Mouse (Mus musculus): ENCODE data around the gene Ppil3. TPM values are rescaled to one million over a fixed set of nuclear protein-coding genes. Genes with fewer than 3 reads are reported as not detected.
A peak's percentile ranks its signal among the peaks of the same experiment; 100 is the strongest.

Ppil3 gene
- polyA plus RNA-seq, 1 experiment from 2014 or later, result 55.6 TPM

GRCm38 (mm10) chr1:58448396-58448795 lies 3.1 kb upstream of the Ppil3 start:
- H3K27me3 ChIP-seq (ENCODE audit: insufficient read depth, low read length), result no peaks in the 10 kb centered on the region
- WGBS, result 85% methylated on average over 7 of the region's 7 CpGs
- H3K4me2 ChIP-seq (replicated peaks; ENCODE audit: low read depth, low read length), result no peak overlapping the region
- no peak overlapping the region for H3K27ac ChIP-seq (ENCODE audit: low read length)
- no peak overlapping the region for H3K4me3 ChIP-seq (ENCODE audit: low read length)
- H3K9me3 ChIP-seq (ENCODE audit: low read length), result no peaks in the 10 kb centered on the region
- ATAC-seq (ENCODE audit: low FRiP score, low TSS enrichment), result no peak
- no peak overlapping the region for H3K9ac ChIP-seq (replicated peaks; ENCODE audit: low read length)
- H3K4me1 ChIP-seq (ENCODE audit: insufficient read depth, low read length), result peaks cover 14% of the 10 kb centered on the region; the same call in 1 of the 2 replicates
- H3K36me3 ChIP-seq (ENCODE audit: insufficient read depth, low read length), result peaks cover 30% of the 10 kb centered on the region

GRCm38 (mm10) chr1:58447766-58448165 lies 2.5 kb upstream of the Ppil3 start:
- Histone ChIP-seq H3K36me3 (ENCODE audit: insufficient read depth, low read length) (peaks cover 23% of the 10 kb centered on the region), H3K4me1 (ENCODE audit: insufficient read depth, low read length) (peaks cover 14% of the 10 kb centered on the region; the same call in 1 of the 2 replicates), H3K27ac (ENCODE audit: low read length) (no peak overlapping the region), H3K4me3 (ENCODE audit: low read length) (no peak overlapping the region), H3K4me2 (replicated peaks; ENCODE audit: low read depth, low read length) (no peak overlapping the region), H3K9ac (replicated peaks; ENCODE audit: low read length) (no peak overlapping the region), H3K9me3 (ENCODE audit: low read length) (no peaks in the 10 kb centered on the region), H3K27me3 (ENCODE audit: insufficient read depth, low read length) (no peaks in the 10 kb centered on the region)
- no peak for ATAC-seq (ENCODE audit: low FRiP score, low TSS enrichment)
- 75% methylated on average over 7 of the region's 7 CpGs for WGBS

DNA sequence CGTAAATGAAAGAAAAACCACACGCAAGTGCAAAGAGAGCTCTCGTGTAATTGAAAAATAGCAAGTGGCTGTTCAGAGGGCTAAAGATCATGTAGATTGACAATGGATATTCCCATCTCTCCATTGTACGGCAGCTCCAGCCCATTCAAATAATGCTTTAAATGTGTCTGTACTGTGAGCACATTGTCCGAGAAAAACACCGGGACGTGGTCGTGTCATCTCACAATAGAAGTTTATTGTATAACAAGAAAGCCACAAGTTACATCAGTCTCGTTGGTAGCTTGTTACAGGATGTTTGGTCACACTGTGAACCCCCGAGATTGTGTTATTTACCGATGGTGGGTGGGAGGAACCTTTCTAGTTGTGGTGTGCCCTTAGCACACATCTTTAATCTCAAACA lies 575 bp upstream of the Ppil3 start:
- Histone ChIP-seq H3K9me3 (ENCODE audit: low read length) (no peaks in the 10 kb centered on the region), H3K27me3 (ENCODE audit: insufficient read depth, low read length) (no peaks in the 10 kb centered on the region), H3K4me3 (ENCODE audit: low read length) (peak overlapping the region; percentile 69), H3K27ac (ENCODE audit: low read length) (peak overlapping the region; percentile 97), H3K4me2 (replicated peaks; ENCODE audit: low read depth, low read length) (peak overlapping the region; percentile 67), H3K4me1 (ENCODE audit: insufficient read depth, low read length) (peaks cover 14% of the 10 kb centered on the region; the same call in 1 of the 2 replicates), H3K36me3 (ENCODE audit: insufficient read depth, low read length) (peaks cover 16% of the 10 kb centered on the region), H3K9ac (replicated peaks; ENCODE audit: low read length) (peak overlapping the region; percentile 84)
- no peak for ATAC-seq (ENCODE audit: low FRiP score, low TSS enrichment)
- 5% methylated on average over 11 of the region's 11 CpGs for WGBS

DNA sequence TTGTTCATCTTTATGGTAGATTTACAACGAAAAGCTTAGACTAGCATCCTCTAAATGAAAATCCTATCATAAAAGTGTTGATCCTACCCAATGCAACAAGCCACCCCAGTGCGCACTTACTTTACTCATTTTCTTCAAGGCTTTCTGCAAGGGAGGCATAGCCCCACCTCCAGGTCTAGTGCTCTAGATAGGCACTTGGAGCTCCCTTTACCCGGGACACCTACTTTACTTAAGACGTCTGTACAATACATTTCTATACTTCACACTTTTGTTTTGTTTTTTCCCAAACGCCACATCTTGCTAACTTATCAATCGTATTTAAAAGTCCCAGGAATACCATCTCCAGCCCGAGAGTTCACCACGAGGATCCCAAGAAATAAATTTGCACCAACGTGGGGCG lies 595 bp downstream of the Ppil3 start:
- Histone ChIP-seq H3K27ac (ENCODE audit: low read length) (peak overlapping the region; percentile 97), H3K36me3 (ENCODE audit: insufficient read depth, low read length) (peaks cover 17% of the 10 kb centered on the region), H3K27me3 (ENCODE audit: insufficient read depth, low read length) (no peaks in the 10 kb centered on the region), H3K9ac (replicated peaks; ENCODE audit: low read length) (peak overlapping the region; percentile 84), H3K4me2 (replicated peaks; ENCODE audit: low read depth, low read length) (peak overlapping the region; percentile 67), H3K4me1 (ENCODE audit: insufficient read depth, low read length) (peaks cover 14% of the 10 kb centered on the region; the same call in 1 of the 2 replicates), H3K9me3 (ENCODE audit: low read length) (no peaks in the 10 kb centered on the region), H3K4me3 (ENCODE audit: low read length) (peak overlapping the region; percentile 69)
- WGBS, result 13% methylated on average over 10 of the region's 10 CpGs
- no peak for ATAC-seq (ENCODE audit: low FRiP score, low TSS enrichment)

DNA sequence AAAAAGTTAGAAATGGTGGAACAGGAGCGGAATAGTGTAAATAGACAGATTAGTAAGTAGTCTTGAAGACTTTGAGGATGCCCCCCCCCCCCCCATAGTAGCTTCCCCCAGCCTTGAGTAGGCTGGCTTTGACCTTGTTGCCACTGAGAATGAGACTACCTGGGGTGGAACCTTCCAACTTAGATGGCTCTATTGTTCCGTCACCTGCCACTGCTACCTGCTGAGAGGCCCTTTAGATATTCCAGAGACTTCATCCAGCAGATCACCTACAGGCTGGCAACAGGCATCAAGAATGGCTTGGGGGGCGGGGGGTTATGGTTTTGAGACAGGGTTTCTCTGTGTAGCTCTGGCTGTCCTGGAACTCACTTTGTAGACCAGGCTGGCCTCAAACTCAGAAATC lies 20.7 kb downstream of the Ppil3 start:
- ATAC-seq (ENCODE audit: low FRiP score, low TSS enrichment), result no peak
- 92% methylated on average over 3 of the region's 3 CpGs for WGBS
- H3K4me1 ChIP-seq (ENCODE audit: insufficient read depth, low read length), result peaks cover 24% of the 10 kb centered on the region
- no peak overlapping the region for H3K9ac ChIP-seq (replicated peaks; ENCODE audit: low read length)
- H3K4me3 ChIP-seq (ENCODE audit: low read length), result no peak overlapping the region
- no peaks in the 10 kb centered on the region for H3K27me3 ChIP-seq (ENCODE audit: insufficient read depth, low read length)
- peaks cover 16% of the 10 kb centered on the region for H3K36me3 ChIP-seq (ENCODE audit: insufficient read depth, low read length)
- H3K27ac ChIP-seq (ENCODE audit: low read length), result no peak overlapping the region
- H3K9me3 ChIP-seq (ENCODE audit: low read length), result no peaks in the 10 kb centered on the region
- H3K4me2 ChIP-seq (replicated peaks; ENCODE audit: low read depth, low read length), result no peak overlapping the region

- H3K4me2 ChIP-seq (replicated peaks; ENCODE audit: low read depth, low read length), result peak within 1 kb of the TSS; percentile 84
- under 1% methylated on average over 79 of the region's 79 CpGs for WGBS
- no peaks in the 10 kb centered on the region for H3K9me3 ChIP-seq (ENCODE audit: low read length)
- peaks cover 24% of the 10 kb centered on the region for H3K4me1 ChIP-seq (ENCODE audit: insufficient read depth, low read length)
- peaks cover 24% of the 10 kb centered on the region for H3K36me3 ChIP-seq (ENCODE audit: insufficient read depth, low read length)
- peak; percentile 93 for ATAC-seq (ENCODE audit: low FRiP score, low TSS enrichment)
- H3K9ac ChIP-seq (replicated peaks; ENCODE audit: low read length), result peak within 1 kb of the TSS; percentile 100
- H3K27me3 ChIP-seq (ENCODE audit: insufficient read depth, low read length), result no peaks in the 10 kb centered on the region
- H3K4me3 ChIP-seq (ENCODE audit: low read length), result peak within 1 kb of the TSS; percentile 100
- peak within 1 kb of the TSS; percentile 99 for H3K27ac ChIP-seq (ENCODE audit: low read length)
These were observed 21.7 kb downstream of the Ppil3 start, which contains the start of gene Clk1 for GRCm38 (mm10) chr1:58423371-58424248. TSS of gene Clk1 (minus strand) at chr1:58424066.

DNA sequence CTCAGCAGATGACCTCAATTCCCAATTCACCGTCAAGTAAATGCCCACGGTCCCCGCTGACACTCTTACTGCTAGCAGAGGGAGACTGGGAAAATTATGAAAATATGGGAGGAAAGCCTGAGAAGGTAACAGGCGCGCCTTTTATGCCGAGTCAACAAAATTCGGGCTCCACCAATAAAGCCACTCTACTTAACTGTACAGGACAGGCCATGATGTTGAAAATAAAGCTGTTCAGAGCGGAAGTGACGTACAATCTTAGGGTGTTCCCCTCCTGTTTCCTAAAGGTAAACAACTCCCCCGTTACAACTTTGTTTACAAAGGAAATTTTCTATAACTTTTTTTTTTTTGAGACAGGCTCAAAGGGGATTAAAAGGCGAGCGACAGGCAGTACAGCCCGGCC lies 22.4 kb downstream of the Ppil3 start:
- Histone ChIP-seq H3K27me3 (ENCODE audit: insufficient read depth, low read length) (no peaks in the 10 kb centered on the region), H3K4me3 (ENCODE audit: low read length) (peak overlapping the region; percentile 100), H3K36me3 (ENCODE audit: insufficient read depth, low read length) (peaks cover 31% of the 10 kb centered on the region), H3K9me3 (ENCODE audit: low read length) (no peaks in the 10 kb centered on the region), H3K9ac (replicated peaks; ENCODE audit: low read length) (peak overlapping the region; percentile 100), H3K4me1 (ENCODE audit: insufficient read depth, low read length) (peaks cover 24% of the 10 kb centered on the region), H3K27ac (ENCODE audit: low read length) (peak overlapping the region; percentile 99), H3K4me2 (replicated peaks; ENCODE audit: low read depth, low read length) (peak overlapping the region; percentile 84)
- 5% methylated on average over 13 of the region's 13 CpGs for WGBS
- ATAC-seq (ENCODE audit: low FRiP score, low TSS enrichment), result peak; percentile 43; the same call in 1 of the 2 replicates

DNA sequence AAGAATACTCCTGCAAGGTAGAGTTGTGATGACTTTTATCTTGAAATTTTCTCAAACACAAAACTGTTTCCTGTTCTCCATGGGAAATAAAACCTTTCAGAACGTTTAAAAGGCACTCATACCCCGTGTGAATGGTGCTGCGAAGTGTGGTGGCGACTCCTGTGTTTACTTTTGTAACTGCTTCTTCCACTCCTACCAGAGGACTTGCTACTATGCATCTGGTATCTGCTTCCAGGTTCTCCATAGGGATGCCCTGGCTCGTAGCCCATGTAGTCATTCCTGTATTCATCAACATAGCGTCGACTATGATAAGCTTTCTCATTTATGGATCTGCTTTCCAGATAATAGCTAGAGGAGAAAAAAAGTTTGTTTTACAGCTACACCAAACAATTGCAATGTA lies 24.3 kb downstream of the Ppil3 start:
- Histone ChIP-seq H3K9me3 (ENCODE audit: low read length) (no peaks in the 10 kb centered on the region), H3K4me2 (replicated peaks; ENCODE audit: low read depth, low read length) (0 out of 2 replicates have a peak overlapping the region, but pooled peaks have one; percentile 11), H3K4me1 (ENCODE audit: insufficient read depth, low read length) (peaks cover 24% of the 10 kb centered on the region), H3K9ac (replicated peaks; ENCODE audit: low read length) (no peak overlapping the region), H3K27ac (ENCODE audit: low read length) (no peak overlapping the region), H3K27me3 (ENCODE audit: insufficient read depth, low read length) (no peaks in the 10 kb centered on the region), H3K36me3 (ENCODE audit: insufficient read depth, low read length) (peaks cover 46% of the 10 kb centered on the region), H3K4me3 (ENCODE audit: low read length) (no peak overlapping the region)
- 52% methylated on average over 7 of the region's 7 CpGs for WGBS
- ATAC-seq (ENCODE audit: low FRiP score, low TSS enrichment), result no peak

DNA sequence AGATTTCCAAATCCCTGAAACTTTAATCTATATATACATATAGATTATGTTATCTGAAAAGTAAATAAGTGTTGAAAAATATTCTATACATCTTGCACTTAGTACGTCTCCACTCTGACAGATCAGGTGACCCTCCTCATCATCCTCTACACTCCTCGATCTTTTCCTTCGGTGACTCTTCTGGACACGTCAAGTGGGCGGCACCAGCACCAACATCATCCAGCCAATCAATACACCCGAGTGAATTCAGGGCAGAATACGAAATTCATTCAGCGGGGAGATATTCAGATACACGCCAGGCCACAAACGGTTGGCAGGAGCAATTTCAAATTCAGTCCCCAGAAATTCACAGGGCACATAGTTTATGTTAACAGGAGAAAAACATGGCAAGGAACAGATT lies 25.3 kb downstream of the Ppil3 start:
- Histone ChIP-seq H3K4me3 (ENCODE audit: low read length) (no peak overlapping the region), H3K4me1 (ENCODE audit: insufficient read depth, low read length) (peaks cover 24% of the 10 kb centered on the region), H3K9me3 (ENCODE audit: low read length) (no peaks in the 10 kb centered on the region), H3K27ac (ENCODE audit: low read length) (no peak overlapping the region), H3K27me3 (ENCODE audit: insufficient read depth, low read length) (no peaks in the 10 kb centered on the region), H3K4me2 (replicated peaks; ENCODE audit: low read depth, low read length) (no peak overlapping the region), H3K9ac (replicated peaks; ENCODE audit: low read length) (no peak overlapping the region), H3K36me3 (ENCODE audit: insufficient read depth, low read length) (peaks cover 53% of the 10 kb centered on the region)
- no peak for ATAC-seq (ENCODE audit: low FRiP score, low TSS enrichment)
- 88% methylated on average over 10 of the region's 10 CpGs for WGBS

GRCm38 (mm10) chr1:58416048-58416447 lies 29.2 kb downstream of the Ppil3 start:
- Histone ChIP-seq H3K4me3 (ENCODE audit: low read length) (no peak overlapping the region), H3K27me3 (ENCODE audit: insufficient read depth, low read length) (no peaks in the 10 kb centered on the region), H3K4me2 (replicated peaks; ENCODE audit: low read depth, low read length) (no peak overlapping the region), H3K4me1 (ENCODE audit: insufficient read depth, low read length) (peaks cover 5% of the 10 kb centered on the region), H3K36me3 (ENCODE audit: insufficient read depth, low read length) (peaks cover 81% of the 10 kb centered on the region), H3K27ac (ENCODE audit: low read length) (no peak overlapping the region), H3K9ac (replicated peaks; ENCODE audit: low read length) (no peak overlapping the region), H3K9me3 (ENCODE audit: low read length) (no peaks in the 10 kb centered on the region)
- 89% methylated on average over 2 of the region's 2 CpGs for WGBS
- ATAC-seq (ENCODE audit: low FRiP score, low TSS enrichment), result no peak

All from kidney, embryonic 16.5 days (tissue).